Mouse (Mus musculus) bone marrow, adult 2 months (tissue): Measurements from ENCODE around the gene Ndrg4.

Source experiments
- CTCF ChIP-seq: fragments of 200-500 bp; IDR thresholded peaks from 2 replicates; pipeline ENCODE4 v1.5.1; 2011; ENCODE audit warnings: low read length, control low read depth; ENCODE audit not compliant: control insufficient read depth, insufficient read depth
- POLR2A ChIP-seq: fragments of 200-500 bp; IDR thresholded peaks from 2 replicates; pipeline ENCODE4 v1.6.1; 2011; ENCODE audit warnings: low read depth, mild to moderate bottlenecking, control low read depth, low read length, borderline replicate concordance; ENCODE audit not compliant: control insufficient read depth

- TF ChIP-seq CTCF (no peak), POLR2A (peak; percentile 57; the same call in 1 of the 2 replicates)
These were observed 43.3 kb upstream of the Ndrg4 start, which contains the start of gene Gins3 for GRCm38 (mm10) chr8:95633262-95634062.
